Mouse (Mus musculus) lung, embryonic 14.5 days (tissue): Measurements from ENCODE around the gene Mup13. TPM values are rescaled to one million over a fixed set of nuclear protein-coding genes. Genes with fewer than 3 reads are reported as not detected.
"Not testable (repeated sequence)": the region's sequence is repeated elsewhere in the genome, so short reads cannot be mapped to it uniquely, and the experiment has no call there.

Experiments
- ATAC-seq: fragments of 200-750 bp; cut with Nextera tagmentation; 2 replicates; pipeline ENCODE4 v1.8.0; 2017; ENCODE audit warnings: mild to moderate bottlenecking, moderate TSS enrichment, moderate library complexity; ENCODE audit not compliant: insufficient read depth
- DNase-seq: peaks from one replicate; pipeline ENCODE4 v3.0.0-alpha.2; 2015
- H3K27ac ChIP-seq: fragments of 300-500 bp; sonication (generic); 2 replicates; pipeline ENCODE4 v1.5.1; 2014; ENCODE audit warnings: low read depth, mild to moderate bottlenecking, moderate library complexity
- H3K27me3 ChIP-seq: fragments of 300-500 bp; sonication (generic); 2 replicates; pipeline ENCODE4 v1.6.1; 2014; ENCODE audit warnings: low read length, control low read depth; ENCODE audit not compliant: insufficient read depth
- H3K36me3 ChIP-seq: fragments of 300-500 bp; sonication (generic); 2 replicates; pipeline ENCODE4 v1.6.1; 2014; ENCODE audit warnings: control low read depth; ENCODE audit not compliant: insufficient read depth
- H3K4me1 ChIP-seq: fragments of 300-500 bp; sonication (generic); 2 replicates; pipeline ENCODE4 v1.6.1; 2014; ENCODE audit warnings: antibody characterized with exemption, control low read depth; ENCODE audit not compliant: insufficient read depth
- H3K4me2 ChIP-seq: fragments of 300-500 bp; sonication (generic); 2 replicates; pipeline ENCODE4 v1.6.1; 2014; ENCODE audit warnings: mild to moderate bottlenecking
- H3K4me3 ChIP-seq: fragments of 300-500 bp; sonication (generic); 2 replicates; pipeline ENCODE4 v1.5.1; 2014; ENCODE audit warnings: low read depth, low read length
- H3K9ac ChIP-seq: fragments of 300-500 bp; sonication (generic); 2 replicates; pipeline ENCODE4 v1.6.1; 2014
- H3K9me3 ChIP-seq: fragments of 300-500 bp; sonication (generic); 2 replicates; pipeline ENCODE4 v1.6.1; 2016; ENCODE audit warnings: low read depth, low read length, control low read depth
- WGBS: fragments of 180-500 bp; shearing (Covaris S2); extraction: QIAGEN DNeasy Blood & Tissue Kit; methylation state at CpG from one replicate; pipeline ENCODE4 v1.1.7; 2014; 5-methylcytosine and 5-hydroxymethylcytosine counted together
- polyA plus RNA-seq: library from polyadenylated mRNA; unstranded; fragments of >200 nt; fragmentation: Nextera tagmentation; extraction: Ambion mirVana; gene quantifications from 2 replicates; pipeline ENCODE4 v1.2.1, GENCODE M21; 2014

Gene Mup13
- polyA plus RNA-seq, result not detected in 2 replicates

DNA sequence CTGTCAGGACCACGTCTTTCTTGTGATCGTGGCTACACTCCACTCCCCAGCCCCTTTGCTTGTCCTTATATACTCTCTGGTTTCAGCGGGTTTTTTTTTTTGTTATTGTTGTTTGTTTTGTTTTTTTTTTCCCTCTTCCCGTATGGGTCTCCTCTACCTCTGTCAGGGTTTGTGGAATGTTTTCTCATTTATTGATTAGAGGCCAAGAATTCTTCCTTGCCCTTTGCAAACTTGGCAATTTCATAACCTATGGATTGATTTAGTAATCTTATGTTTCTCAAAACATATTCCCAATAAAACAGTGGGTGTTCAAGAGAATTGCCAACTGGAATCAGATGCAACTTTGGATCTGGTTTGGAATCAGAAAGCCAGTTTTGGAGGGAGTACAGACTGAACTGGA is at the start of gene Mup13:
TSS of gene Mup13 (minus strand) at position 101 of the 400 bp plus-strand sequence.
- H3K27me3 ChIP-seq, H3K4me3 ChIP-seq, DNase-seq, H3K4me1 ChIP-seq, H3K4me2 ChIP-seq, H3K27ac ChIP-seq, H3K9ac ChIP-seq, ATAC-seq, H3K9me3 ChIP-seq, H3K36me3 ChIP-seq: not testable (repeated sequence)
- WGBS, result 82% methylated on average over 4 of the region's 4 CpGs

Other genes starting within 250 kb of the Mup13 start
- not detected in 2 replicates for gene Mup14, start 75.7 kb upstream of the Mup13 start, polyA plus RNA-seq
- not detected in 2 replicates for gene Mup15, start 211.5 kb upstream of the Mup13 start, polyA plus RNA-seq